Mouse (Mus musculus) hindbrain, embryonic 16.5 days (tissue): ENCODE data around the gene Sav1. TPM values are rescaled to one million over a fixed set of nuclear protein-coding genes. Genes with fewer than 3 reads are reported as not detected.

Source experiments
- ATAC-seq: fragments of 200-750 bp; cut with Nextera tagmentation; 2 replicates; pipeline ENCODE4 v1.8.0; 2017; ENCODE audit warnings: moderate TSS enrichment, moderate library complexity
- H3K27ac ChIP-seq: fragments of 300-500 bp; sonication (generic); 2 replicates; pipeline ENCODE4 v1.5.1; 2014; ENCODE audit warnings: low read depth, mild to moderate bottlenecking, control low read depth, low read length, moderate library complexity
- H3K27me3 ChIP-seq: fragments of 300-500 bp; sonication (generic); replicated peaks from 2 replicates; pipeline ENCODE4 v1.6.1; 2014; ENCODE audit warnings: low read length; ENCODE audit not compliant: control insufficient read depth, insufficient read depth
- H3K36me3 ChIP-seq: fragments of 300-500 bp; sonication (generic); 2 replicates; pipeline ENCODE4 v1.6.1; 2014; ENCODE audit warnings: mild to moderate bottlenecking, low read length, moderate library complexity, mixed read lengths; ENCODE audit not compliant: control insufficient read depth, insufficient read depth
- H3K4me1 ChIP-seq: fragments of 300-500 bp; sonication (generic); 2 replicates; pipeline ENCODE4 v1.6.1; 2014; ENCODE audit warnings: low read depth, low read length; ENCODE audit not compliant: control insufficient read depth, insufficient read depth
- H3K4me2 ChIP-seq: fragments of 300-500 bp; sonication (generic); 2 replicates; pipeline ENCODE4 v1.6.1; 2014; ENCODE audit warnings: mild to moderate bottlenecking, low read length, control low read depth, moderate library complexity
- H3K4me3 ChIP-seq: fragments of 300-500 bp; sonication (generic); 2 replicates; pipeline ENCODE4 v1.5.1; 2014; ENCODE audit warnings: mild to moderate bottlenecking, low read length, control low read depth, moderate library complexity
- H3K9ac ChIP-seq: fragments of 300-500 bp; sonication (generic); 2 replicates; pipeline ENCODE4 v1.6.1; 2014; ENCODE audit warnings: low read depth, mild to moderate bottlenecking, control low read depth, low read length, moderate library complexity
- H3K9me3 ChIP-seq: fragments of 300-500 bp; sonication (generic); 2 replicates; pipeline ENCODE4 v1.6.1; 2014; ENCODE audit warnings: mild to moderate bottlenecking, low read length, moderate library complexity; ENCODE audit not compliant: control insufficient read depth
- WGBS: fragments of 180-500 bp; shearing (Covaris S2); extraction: QIAGEN DNeasy Blood & Tissue Kit; methylation state at CpG from one replicate; pipeline ENCODE4 v1.1.7; 2014; 5-methylcytosine and 5-hydroxymethylcytosine counted together
- polyA plus RNA-seq: library from polyadenylated mRNA; unstranded; fragments of >200 nt; fragmentation: Nextera tagmentation; extraction: Ambion mirVana; gene quantifications from 2 replicates; pipeline ENCODE4 v1.2.1, GENCODE M21; 2015

The Sav1 gene
- polyA plus RNA-seq, 1 experiment from 2014 or later = 0.23 TPM

DNA sequence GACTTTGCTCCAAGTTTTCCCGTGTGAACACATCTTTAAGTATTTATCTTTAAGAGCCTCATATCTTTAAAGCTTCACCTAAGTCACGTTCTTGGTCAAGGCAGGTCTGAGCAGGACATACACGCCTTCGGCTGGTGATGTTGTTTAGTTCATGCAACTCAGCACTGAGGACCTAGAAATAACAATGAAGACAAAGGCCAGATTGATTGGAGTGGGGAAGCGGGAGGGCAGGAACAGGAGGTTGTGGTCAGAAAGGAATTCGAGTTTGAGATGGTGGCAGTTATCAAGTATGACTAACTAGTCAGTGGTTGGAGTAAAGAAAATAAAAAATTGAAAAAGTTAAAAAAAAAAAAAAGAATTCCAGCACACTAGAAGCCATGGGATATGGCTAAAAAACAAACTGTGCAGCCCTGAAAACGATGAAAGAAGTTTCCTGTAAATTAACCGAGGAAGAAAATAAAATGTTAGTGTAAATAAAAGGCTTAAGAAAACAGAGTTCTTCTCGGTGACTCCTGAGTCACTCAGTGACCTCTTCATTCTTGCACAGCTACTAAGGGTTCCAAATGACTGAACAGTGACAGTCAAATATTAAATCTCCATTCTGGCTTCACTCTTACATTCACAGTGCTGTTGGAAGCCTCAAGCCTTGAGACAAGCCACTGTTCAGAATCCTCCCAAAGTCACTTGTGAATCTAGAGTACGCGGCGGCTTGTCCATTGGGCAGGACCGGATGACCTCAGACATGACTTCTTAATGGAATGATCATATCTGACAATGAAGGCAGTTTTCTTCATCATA is 11.6 kb upstream of the Sav1 start:
- no peak overlapping the region for H3K27ac ChIP-seq
- no peaks in the 10 kb centered on the region for H3K9me3 ChIP-seq
- no peaks in the 10 kb centered on the region for H3K36me3 ChIP-seq
- WGBS = 86% methylated on average over 13 of the region's 13 CpGs
- no peak for ATAC-seq
- no peak overlapping the region for H3K4me3 ChIP-seq
- no peak overlapping the region for H3K9ac ChIP-seq
- no peaks in the 10 kb centered on the region for H3K4me1 ChIP-seq
- H3K4me2 ChIP-seq = no peak overlapping the region
- H3K27me3 ChIP-seq = no peaks in the 10 kb centered on the region

DNA sequence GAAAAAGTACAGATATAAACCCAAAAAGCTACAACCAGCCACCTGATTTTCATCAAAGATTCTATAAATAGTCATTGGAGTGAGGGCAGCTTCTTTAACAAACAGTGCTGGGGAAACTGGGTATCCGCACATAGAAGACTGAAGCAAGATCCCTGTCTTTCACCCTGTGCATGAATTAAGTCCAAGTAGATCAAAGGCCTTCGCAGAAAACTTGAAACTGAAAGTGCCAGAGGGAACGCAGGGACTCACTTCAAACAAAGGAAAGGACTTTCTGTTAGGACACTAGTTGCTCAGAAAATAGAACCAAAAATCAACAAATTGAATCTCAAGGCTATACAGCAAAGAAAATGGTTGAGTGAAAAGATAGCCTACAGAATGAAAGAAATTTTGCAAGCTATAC is 8.6 kb upstream of the Sav1 start:
- Histone ChIP-seq H3K4me1 (no peaks in the 10 kb centered on the region), H3K4me3 (no peak overlapping the region), H3K36me3 (no peaks in the 10 kb centered on the region), H3K4me2 (no peak overlapping the region), H3K27me3 (no peaks in the 10 kb centered on the region), H3K27ac (no peak overlapping the region), H3K9me3 (no peaks in the 10 kb centered on the region), H3K9ac (no peak overlapping the region)
- WGBS = 76% methylated on average over 3 of the region's 3 CpGs
- no peak for ATAC-seq

DNA sequence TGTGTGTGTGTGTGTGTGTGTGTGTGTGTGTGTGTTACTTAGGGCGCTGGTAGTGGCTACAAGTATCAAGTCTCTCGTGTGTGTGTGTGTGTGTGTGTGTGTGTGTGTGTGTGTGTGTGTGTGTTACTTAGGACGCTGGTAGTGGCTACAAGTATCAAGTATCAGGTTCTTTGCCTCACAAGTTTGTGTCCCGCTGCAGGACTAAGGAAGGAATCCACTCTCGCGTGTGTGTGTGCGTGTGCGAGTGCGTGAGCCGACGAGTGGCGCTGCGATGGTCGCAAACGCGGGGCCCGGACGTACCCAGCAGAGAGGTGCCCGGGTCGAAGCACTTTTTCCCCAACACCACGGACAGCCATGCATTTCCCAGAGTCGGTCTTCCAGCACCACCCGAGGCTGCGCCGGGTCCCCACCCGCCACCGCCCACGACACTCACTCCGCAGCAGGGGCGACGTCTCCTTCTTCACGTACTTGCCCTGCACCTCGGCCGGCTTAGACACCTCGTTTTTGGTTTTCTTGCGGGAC is 500 bp downstream of the Sav1 start:
- H3K9ac ChIP-seq = peak overlapping the region; percentile 97
- ATAC-seq = peak; percentile 69
- 0% methylated on average over 35 of the region's 36 CpGs for WGBS
- H3K4me1 ChIP-seq = peaks cover 12% of the 10 kb centered on the region
- peak overlapping the region; percentile 79 for H3K4me2 ChIP-seq
- no peaks in the 10 kb centered on the region for H3K27me3 ChIP-seq
- peak overlapping the region; percentile 90 for H3K27ac ChIP-seq
- no peaks in the 10 kb centered on the region for H3K9me3 ChIP-seq
- peak overlapping the region; percentile 98 for H3K4me3 ChIP-seq
- H3K36me3 ChIP-seq = peaks cover 2% of the 10 kb centered on the region; the same call in 1 of the 2 replicates

DNA sequence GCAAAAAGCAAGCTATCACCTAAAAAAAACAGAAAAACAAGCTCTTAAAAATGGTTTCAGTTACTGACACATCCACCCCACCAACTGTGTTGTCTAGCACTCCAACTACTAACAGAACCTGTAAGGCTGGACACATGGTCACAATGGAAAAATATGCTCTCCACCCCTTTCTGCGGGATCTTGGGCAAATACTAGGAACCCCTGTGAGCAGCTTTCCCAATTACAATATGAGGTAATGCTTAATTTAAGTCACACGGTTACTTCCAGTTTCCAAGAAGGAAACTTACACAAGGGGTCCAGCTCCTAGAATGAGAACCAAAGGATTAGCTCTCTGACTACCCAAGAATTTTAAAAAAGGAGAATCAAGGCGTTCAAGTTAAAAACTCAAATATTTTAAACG is 1.3 kb downstream of the Sav1 start:
- H3K9ac ChIP-seq = no peak overlapping the region
- H3K9me3 ChIP-seq = no peaks in the 10 kb centered on the region
- peaks cover 2% of the 10 kb centered on the region; the same call in 1 of the 2 replicates for H3K36me3 ChIP-seq
- H3K4me3 ChIP-seq = peak overlapping the region; percentile 98
- H3K4me1 ChIP-seq = peaks cover 12% of the 10 kb centered on the region
- WGBS = 37% methylated on average over 4 of the region's 4 CpGs
- H3K27me3 ChIP-seq = no peaks in the 10 kb centered on the region
- no peak overlapping the region for H3K27ac ChIP-seq
- ATAC-seq = no peak
- peak overlapping the region; percentile 79 for H3K4me2 ChIP-seq

GRCm38 (mm10) chr12:69982874-69983273 is 3.9 kb downstream of the Sav1 start:
- no peak overlapping the region for H3K4me3 ChIP-seq
- H3K9ac ChIP-seq = no peak overlapping the region
- no peak for ATAC-seq
- peaks cover 12% of the 10 kb centered on the region for H3K4me1 ChIP-seq
- no peaks in the 10 kb centered on the region for H3K27me3 ChIP-seq
- peaks cover 2% of the 10 kb centered on the region; the same call in 1 of the 2 replicates for H3K36me3 ChIP-seq
- H3K27ac ChIP-seq = no peak overlapping the region
- no peak overlapping the region for H3K4me2 ChIP-seq
- no peaks in the 10 kb centered on the region for H3K9me3 ChIP-seq
- 71% methylated on average over 5 of the region's 5 CpGs for WGBS

- Histone ChIP-seq H3K27me3 (no peaks in the 10 kb centered on the region), H3K4me2 (no peak overlapping the region), H3K9ac (no peak overlapping the region), H3K36me3 (no peaks in the 10 kb centered on the region; the same call in 1 of the 2 replicates), H3K27ac (no peak overlapping the region), H3K9me3 (no peaks in the 10 kb centered on the region), H3K4me1 (no peaks in the 10 kb centered on the region; the same call in 1 of the 2 replicates), H3K4me3 (no peak overlapping the region)
- no peak for ATAC-seq
- 57% methylated on average over 9 of the region's 9 CpGs for WGBS
Observed at GRCm38 (mm10) chr12:69977376-69977998, 9.3 kb downstream of the Sav1 start.

DNA sequence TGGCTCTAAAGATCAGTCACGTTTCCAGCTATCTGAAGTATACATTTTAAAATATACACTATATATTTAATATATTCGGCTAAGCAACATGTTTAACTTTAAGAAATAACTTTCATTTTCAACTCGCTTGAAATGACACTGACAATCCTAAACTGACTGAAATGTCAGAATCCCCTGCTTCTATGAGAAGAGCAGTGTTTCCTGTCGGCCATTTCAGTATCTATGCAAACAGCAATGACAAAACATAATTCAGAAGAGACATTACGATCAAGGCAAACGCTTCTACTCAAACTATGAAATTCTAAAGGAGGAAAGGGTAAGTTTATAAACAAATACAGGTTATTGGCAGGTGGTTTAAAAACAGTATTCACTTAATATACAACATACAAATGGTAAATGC is 10.1 kb downstream of the Sav1 start:
- H3K4me1 ChIP-seq = no peaks in the 10 kb centered on the region; the same call in 1 of the 2 replicates
- no peaks in the 10 kb centered on the region for H3K36me3 ChIP-seq
- WGBS = 87% methylated on average over 6 of the region's 6 CpGs
- H3K9ac ChIP-seq = no peak overlapping the region
- no peak overlapping the region for H3K27ac ChIP-seq
- no peak for ATAC-seq
- H3K27me3 ChIP-seq = no peaks in the 10 kb centered on the region
- no peaks in the 10 kb centered on the region for H3K9me3 ChIP-seq
- H3K4me3 ChIP-seq = no peak overlapping the region
- no peak overlapping the region for H3K4me2 ChIP-seq

- 0 out of 2 replicates have a peak, but pooled peaks cover 6% of the 10 kb centered on the region for H3K36me3 ChIP-seq
- H3K4me3 ChIP-seq = no peak overlapping the region
- ATAC-seq = no peak
- no peaks in the 10 kb centered on the region for H3K27me3 ChIP-seq
- no peaks in the 10 kb centered on the region for H3K9me3 ChIP-seq
- H3K9ac ChIP-seq = no peak overlapping the region
- no peaks in the 10 kb centered on the region; the same call in 1 of the 2 replicates for H3K4me1 ChIP-seq
- H3K4me2 ChIP-seq = no peak overlapping the region
- H3K27ac ChIP-seq = no peak overlapping the region
Observed at GRCm38 (mm10) chr12:69973666-69974065, 13.1 kb downstream of the Sav1 start.

DNA sequence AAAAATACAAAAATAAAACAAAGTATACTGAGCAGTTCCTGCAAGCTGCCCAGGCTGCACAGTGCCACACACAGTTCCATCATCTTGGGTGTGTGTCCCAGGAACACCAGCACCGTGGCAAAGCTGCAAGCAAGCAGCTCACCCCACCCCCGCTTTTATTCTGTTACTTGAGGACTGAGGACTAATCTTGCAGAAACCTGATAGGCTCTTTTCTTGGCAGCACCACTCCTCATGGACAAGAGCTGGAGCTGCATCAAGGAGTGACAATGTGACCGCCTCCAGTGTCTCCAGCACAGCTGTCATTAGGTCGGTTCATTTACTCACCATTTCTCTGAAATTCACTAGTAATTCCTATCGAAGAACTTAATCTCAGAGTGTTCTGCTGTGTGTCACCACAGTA is 18.6 kb downstream of the Sav1 start:
- Histone ChIP-seq H3K4me1 (no peaks in the 10 kb centered on the region), H3K9me3 (no peaks in the 10 kb centered on the region), H3K27me3 (no peaks in the 10 kb centered on the region), H3K4me3 (no peak overlapping the region), H3K4me2 (no peak overlapping the region), H3K27ac (no peak overlapping the region), H3K36me3 (peaks cover 14% of the 10 kb centered on the region), H3K9ac (no peak overlapping the region)
- ATAC-seq = 0 out of 2 replicates have a peak, but pooled peaks have one; percentile 37
- WGBS = 73% methylated on average over 5 of the region's 5 CpGs
